Mouse (Mus musculus) lung, postnatal 0 days (tissue): ENCODE results near the gene Galr3. TPM values are rescaled to one million over a fixed set of nuclear protein-coding genes. Genes with fewer than 3 reads are reported as not detected.
"Not testable (repeated sequence)": the region's sequence is repeated elsewhere in the genome, so short reads cannot be mapped to it uniquely, and the experiment has no call there.

Experiments
- ATAC-seq: fragments of 200-750 bp; cut with Nextera tagmentation; 2 replicates; pipeline ENCODE4 v1.8.0; 2017; ENCODE audit warnings: moderate library complexity
- DNase-seq: peaks from one replicate; pipeline ENCODE4 v3.0.0-alpha.2; 2016; ENCODE audit warnings: low spot score
- H3K27ac ChIP-seq: fragments of 300-500 bp; sonication (generic); 2 replicates; pipeline ENCODE4 v1.5.1; 2014; ENCODE audit warnings: antibody characterized with exemption, mild to moderate bottlenecking, low read length, mixed read lengths
- H3K27me3 ChIP-seq: fragments of 300-500 bp; sonication (generic); replicated peaks from 2 replicates; pipeline ENCODE4 v1.6.1; 2014; ENCODE audit warnings: low read length, mixed read lengths; ENCODE audit not compliant: insufficient read depth
- H3K36me3 ChIP-seq: fragments of 300-500 bp; sonication (generic); 2 replicates; pipeline ENCODE4 v1.6.1; 2014; ENCODE audit warnings: low read length, mixed read lengths; ENCODE audit not compliant: insufficient read depth
- H3K4me1 ChIP-seq: fragments of 300-500 bp; sonication (generic); 2 replicates; pipeline ENCODE4 v1.6.1; 2014; ENCODE audit warnings: antibody characterized with exemption, low read depth, low read length, mixed read lengths; ENCODE audit not compliant: insufficient read depth
- H3K4me2 ChIP-seq: fragments of 300-500 bp; sonication (generic); replicated peaks from 2 replicates; pipeline ENCODE4 v1.6.1; 2014; ENCODE audit warnings: low read depth, mild to moderate bottlenecking, low read length, moderate library complexity, mixed read lengths
- H3K4me3 ChIP-seq: fragments of 300-500 bp; sonication (generic); 2 replicates; pipeline ENCODE4 v1.5.1; 2014; ENCODE audit warnings: low read depth, low read length
- H3K9ac ChIP-seq: fragments of 300-500 bp; sonication (generic); replicated peaks from 2 replicates; pipeline ENCODE4 v1.6.1; 2014; ENCODE audit warnings: low read depth, mild to moderate bottlenecking
- H3K9me3 ChIP-seq: fragments of 300-500 bp; sonication (generic); 2 replicates; pipeline ENCODE4 v1.6.1; 2016; ENCODE audit warnings: low read length, mixed read lengths
- CTCF ChIP-seq: IDR thresholded peaks from 2 replicates; pipeline ENCODE4 v1.5.1; 2016; ENCODE audit warnings: antibody characterized with exemption, mild to moderate bottlenecking
- EP300 ChIP-seq: IDR thresholded peaks from 2 replicates; pipeline ENCODE4 v1.6.1; 2016; ENCODE audit warnings: antibody characterized with exemption, mild to moderate bottlenecking, control low read depth
- WGBS: fragments of 180-500 bp; shearing (Covaris S2); extraction: QIAGEN DNeasy Blood & Tissue Kit; methylation state at CpG from one replicate; pipeline ENCODE4 v1.1.7; 2014; 5-methylcytosine and 5-hydroxymethylcytosine counted together
- polyA plus RNA-seq: library from polyadenylated mRNA; unstranded; fragments of >200 nt; fragmentation: Nextera tagmentation; extraction: Ambion mirVana; gene quantifications from 2 replicates; pipeline ENCODE4 v1.2.1, GENCODE M21; 2015

Galr3 gene
- polyA plus RNA-seq, 1 experiment from 2014 or later: 0.14 TPM

- not testable (repeated sequence) for DNase-seq, H3K27ac ChIP-seq, H3K4me2 ChIP-seq, H3K4me3 ChIP-seq, H3K4me1 ChIP-seq, H3K9ac ChIP-seq, ATAC-seq, H3K27me3 ChIP-seq, H3K9me3 ChIP-seq
- 84% methylated on average over 6 of the region's 6 CpGs for WGBS
- TF ChIP-seq CTCF: peak; percentile 34
- H3K36me3 ChIP-seq: peaks cover 22% of the 10 kb centered on the region; the same call in 1 of the 2 replicates
Measured at GRCm38 (mm10) chr15:79007836-79008235, 33.8 kb upstream of the Galr3 start.

- Histone ChIP-seq H3K9ac (no peak overlapping the region), H3K27ac (no peak overlapping the region), H3K4me2 (no peak overlapping the region), H3K27me3 (no peaks in the 10 kb centered on the region), H3K4me3 (no peak overlapping the region), H3K4me1 (no peaks in the 10 kb centered on the region), H3K36me3 (peaks cover 12% of the 10 kb centered on the region; the same call in 1 of the 2 replicates), H3K9me3 (no peaks in the 10 kb centered on the region)
- 62% methylated on average over 5 of the region's 5 CpGs for WGBS
- no peak for DNase-seq
- TF ChIP-seq CTCF (no peak), EP300 (no peak)
- no peak for ATAC-seq
Measured at GRCm38 (mm10) chr15:79009734-79010133, 32.0 kb upstream of the Galr3 start.

GRCm38 (mm10) chr15:79011550-79011949, 30.1 kb upstream of the Galr3 start:
- ATAC-seq: no peak
- 52% methylated on average over 10 of the region's 10 CpGs for WGBS
- TF ChIP-seq CTCF (no peak), EP300 (no peak)
- no peak overlapping the region for H3K4me2 ChIP-seq
- no peak overlapping the region for H3K4me3 ChIP-seq
- no peak overlapping the region for H3K27ac ChIP-seq
- no peaks in the 10 kb centered on the region for H3K4me1 ChIP-seq
- DNase-seq: no peak
- H3K9me3 ChIP-seq: no peaks in the 10 kb centered on the region
- H3K9ac ChIP-seq: no peak overlapping the region
- H3K27me3 ChIP-seq: no peaks in the 10 kb centered on the region
- H3K36me3 ChIP-seq: 0 out of 2 replicates have a peak, but pooled peaks cover under 1% of the 10 kb centered on the region

- no peak for TF ChIP-seq EP300
- no peak for TF ChIP-seq CTCF
Measured at GRCm38 (mm10) chr15:79013382-79013781, 28.3 kb upstream of the Galr3 start.

GRCm38 (mm10) chr15:79018191-79018590, 23.5 kb upstream of the Galr3 start:
- H3K36me3 ChIP-seq: no peaks in the 10 kb centered on the region
- TF ChIP-seq EP300: no peak
- TF ChIP-seq CTCF: no peak
- no peak for ATAC-seq

More at GRCm38 (mm10) chr15:79013382-79013781, 28.3 kb upstream of the Galr3 start:
- Histone ChIP-seq H3K4me1 (no peaks in the 10 kb centered on the region), H3K9me3 (no peaks in the 10 kb centered on the region), H3K4me2 (no peak overlapping the region), H3K27me3 (no peaks in the 10 kb centered on the region), H3K27ac (no peak overlapping the region), H3K9ac (no peak overlapping the region), H3K36me3 (no peaks in the 10 kb centered on the region), H3K4me3 (no peak overlapping the region)
- WGBS: 54% methylated on average over 7 of the region's 7 CpGs
- ATAC-seq: no peak
- no peak for DNase-seq

GRCm38 (mm10) chr15:79018886-79019285, 22.8 kb upstream of the Galr3 start:
- Histone ChIP-seq H3K9ac (no peak overlapping the region), H3K27me3 (no peaks in the 10 kb centered on the region), H3K4me2 (no peak overlapping the region), H3K4me1 (no peaks in the 10 kb centered on the region), H3K4me3 (no peak overlapping the region), H3K9me3 (no peaks in the 10 kb centered on the region), H3K27ac (no peak overlapping the region), H3K36me3 (no peaks in the 10 kb centered on the region)
- WGBS: 64% methylated on average over 3 of the region's 3 CpGs
- no peak for ATAC-seq
- peak; percentile 25 for DNase-seq
- TF ChIP-seq CTCF (peak; percentile 43), EP300 (no peak)

More at GRCm38 (mm10) chr15:79018191-79018590, 23.5 kb upstream of the Galr3 start:
- H3K27ac ChIP-seq: no peak overlapping the region
- H3K4me3 ChIP-seq: no peak overlapping the region
- H3K4me2 ChIP-seq: no peak overlapping the region
- WGBS: 27% methylated on average over 4 of the region's 4 CpGs
- H3K9ac ChIP-seq: no peak overlapping the region
- DNase-seq: no peak
- H3K9me3 ChIP-seq: no peaks in the 10 kb centered on the region
- H3K4me1 ChIP-seq: no peaks in the 10 kb centered on the region
- no peaks in the 10 kb centered on the region for H3K27me3 ChIP-seq

GRCm38 (mm10) chr15:79022671-79023230, 18.9 kb upstream of the Galr3 start:
- Histone ChIP-seq H3K4me2 (no peak overlapping the region), H3K36me3 (no peaks in the 10 kb centered on the region), H3K9ac (no peak overlapping the region), H3K4me3 (no peak overlapping the region), H3K4me1 (peaks cover 6% of the 10 kb centered on the region; the same call in 1 of the 2 replicates), H3K9me3 (no peaks in the 10 kb centered on the region), H3K27ac (no peak overlapping the region), H3K27me3 (no peaks in the 10 kb centered on the region)
- ATAC-seq (no peak), DNase-seq (no peak)
- WGBS: 31% methylated on average over 10 of the region's 10 CpGs
- TF ChIP-seq CTCF: no peak
